Mouse (Mus musculus) neural tube, embryonic 13.5 days (tissue): ENCODE measurements around the gene Rpl34. TPM values are rescaled to one million over a fixed set of nuclear protein-coding genes. Genes with fewer than 3 reads are reported as not detected.

ENCODE experiments used
- ATAC-seq: fragments of 200-750 bp; cut with Nextera tagmentation; 2 replicates; pipeline ENCODE4 v1.8.0; 2017; ENCODE audit warnings: low read depth, mild to moderate bottlenecking, moderate TSS enrichment, moderate library complexity
- H3K27ac ChIP-seq: fragments of 300-500 bp; sonication (generic); replicated peaks from 2 replicates; pipeline ENCODE4 v1.5.1; 2015; ENCODE audit warnings: moderate library complexity, mild to moderate bottlenecking, inconsistent platforms
- H3K27me3 ChIP-seq: fragments of 300-500 bp; sonication (generic); 2 replicates; pipeline ENCODE4 v1.6.1; 2015; ENCODE audit warnings: mild to moderate bottlenecking, inconsistent platforms
- H3K36me3 ChIP-seq: fragments of 300-500 bp; sonication (generic); 2 replicates; pipeline ENCODE4 v1.6.1; 2015; ENCODE audit warnings: mild to moderate bottlenecking, inconsistent platforms
- H3K4me1 ChIP-seq: fragments of 300-500 bp; sonication (generic); replicated peaks from 2 replicates; pipeline ENCODE4 v1.6.1; 2015; ENCODE audit warnings: inconsistent platforms
- H3K4me2 ChIP-seq: fragments of 300-500 bp; sonication (generic); 2 replicates; pipeline ENCODE4 v1.6.1; 2015; ENCODE audit warnings: inconsistent platforms, mild to moderate bottlenecking, moderate library complexity
- H3K4me3 ChIP-seq: fragments of 300-500 bp; sonication (generic); 2 replicates; pipeline ENCODE4 v1.5.1; 2015; ENCODE audit warnings: mild to moderate bottlenecking, inconsistent platforms
- H3K9ac ChIP-seq: fragments of 300-500 bp; sonication (generic); 2 replicates; pipeline ENCODE4 v1.6.1; 2015; ENCODE audit warnings: moderate library complexity, mild to moderate bottlenecking, inconsistent platforms
- H3K9me3 ChIP-seq: fragments of 300-500 bp; sonication (generic); 2 replicates; pipeline ENCODE4 v1.6.1; 2016; ENCODE audit warnings: inconsistent platforms
- WGBS: fragments of 180-500 bp; shearing (Covaris S2); methylation state at CpG from one replicate; pipeline ENCODE4 v1.1.7; 2015; 5-methylcytosine and 5-hydroxymethylcytosine counted together
- polyA plus RNA-seq: library from polyadenylated mRNA; unstranded; fragments of >200 nt; fragmentation: Nextera tagmentation; extraction: Ambion mirVana; gene quantifications from 2 replicates; pipeline ENCODE4 v1.2.1, GENCODE M21; 2015

Rpl34 gene
- polyA plus RNA-seq, 1 experiment from 2014 or later = 623 TPM

GRCm38 (mm10) chr3:130729472-130730188, 568 bp downstream of the Rpl34 start:
- ATAC-seq = peak; percentile 72
- Histone ChIP-seq H3K36me3 (peaks cover 41% of the 10 kb centered on the region), H3K4me3 (peak overlapping the region; percentile 90), H3K27ac (peak overlapping the region; percentile 92), H3K4me2 (peak overlapping the region; percentile 83), H3K27me3 (no peaks in the 10 kb centered on the region), H3K9ac (peak overlapping the region; percentile 97), H3K4me1 (peaks cover 24% of the 10 kb centered on the region), H3K9me3 (no peaks in the 10 kb centered on the region)
- under 1% methylated on average over 58 of the region's 58 CpGs for WGBS

DNA sequence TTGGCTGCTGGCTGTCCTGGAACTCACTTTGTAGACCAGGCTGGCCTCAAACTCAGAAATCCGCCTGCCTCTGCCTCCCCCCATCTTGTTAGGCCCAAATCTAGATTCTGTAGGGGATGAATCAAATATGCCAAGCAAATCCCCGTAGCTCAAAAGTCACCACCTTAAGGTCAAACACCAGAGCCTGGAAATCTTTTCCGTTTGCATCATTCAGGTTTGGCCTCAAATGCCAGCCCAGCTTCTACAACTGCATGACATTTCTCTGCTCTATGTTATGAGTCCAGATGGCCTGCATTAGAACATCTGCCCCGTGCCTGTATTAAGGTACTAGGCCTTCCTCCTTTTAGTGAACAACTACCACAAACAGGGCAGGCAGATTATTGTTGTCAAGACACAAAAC, 2.5 kb downstream of the Rpl34 start:
- Histone ChIP-seq H3K4me1 (peaks cover 24% of the 10 kb centered on the region), H3K27me3 (no peaks in the 10 kb centered on the region), H3K36me3 (peaks cover 48% of the 10 kb centered on the region), H3K9ac (no peak overlapping the region), H3K9me3 (no peaks in the 10 kb centered on the region), H3K4me3 (no peak overlapping the region), H3K27ac (no peak overlapping the region), H3K4me2 (no peak overlapping the region)
- 93% methylated on average over 4 of the region's 4 CpGs for WGBS
- no peak for ATAC-seq

DNA sequence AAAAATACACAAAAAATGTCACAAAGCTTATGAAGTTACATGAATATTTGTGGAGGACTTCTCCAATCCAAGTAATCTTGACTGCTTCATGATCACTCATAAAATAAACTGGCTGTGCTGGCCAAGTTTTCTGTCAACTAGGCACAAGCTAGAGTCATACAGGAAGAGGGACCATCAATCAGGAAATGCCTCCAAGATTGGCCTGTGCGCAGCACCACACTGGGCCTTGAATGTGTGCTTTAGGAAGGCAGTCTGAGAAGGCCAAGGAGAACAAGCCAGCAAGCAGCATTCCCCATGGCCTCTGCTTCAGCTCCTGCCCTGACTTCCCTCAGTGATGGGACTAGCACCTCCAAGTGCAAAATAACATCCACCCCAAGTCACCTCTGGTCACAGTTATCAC, 3.2 kb downstream of the Rpl34 start:
- 89% methylated on average over 1 of the region's 1 CpGs for WGBS
- no peaks in the 10 kb centered on the region for H3K27me3 ChIP-seq
- H3K36me3 ChIP-seq = peaks cover 48% of the 10 kb centered on the region
- H3K4me3 ChIP-seq = no peak overlapping the region
- no peaks in the 10 kb centered on the region for H3K9me3 ChIP-seq
- H3K4me2 ChIP-seq = no peak overlapping the region
- no peak for ATAC-seq
- H3K27ac ChIP-seq = no peak overlapping the region
- peaks cover 24% of the 10 kb centered on the region for H3K4me1 ChIP-seq
- no peak overlapping the region for H3K9ac ChIP-seq

DNA sequence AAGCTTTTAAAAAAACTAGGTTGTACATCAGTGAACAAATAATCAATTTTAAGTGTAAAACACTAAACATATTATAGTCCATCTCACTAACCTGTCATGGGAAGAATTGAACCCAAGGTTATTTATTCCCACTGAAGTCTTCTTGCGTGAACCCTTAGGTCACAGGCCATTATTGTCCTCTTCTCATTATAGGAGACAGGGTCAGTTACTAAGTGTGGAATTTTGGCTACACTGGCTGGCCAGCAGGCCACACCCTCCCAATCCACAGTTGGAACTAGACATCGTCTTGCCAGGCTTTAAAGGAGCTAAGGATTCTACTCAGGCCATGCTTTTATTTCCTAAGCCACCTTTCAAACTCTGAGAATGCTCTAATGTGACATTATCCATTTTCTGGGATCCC, 4.5 kb downstream of the Rpl34 start:
- Histone ChIP-seq H3K27ac (no peak overlapping the region), H3K4me2 (no peak overlapping the region), H3K4me1 (peaks cover 21% of the 10 kb centered on the region), H3K27me3 (no peaks in the 10 kb centered on the region), H3K9ac (no peak overlapping the region), H3K36me3 (peaks cover 48% of the 10 kb centered on the region), H3K9me3 (no peaks in the 10 kb centered on the region), H3K4me3 (no peak overlapping the region)
- WGBS = 64% methylated on average over 2 of the region's 2 CpGs
- ATAC-seq = no peak

- Histone ChIP-seq H3K27ac (0 out of 2 replicates have a peak overlapping the region, but pooled peaks have one; percentile 49), H3K4me3 (no peak overlapping the region), H3K36me3 (peaks cover 37% of the 10 kb centered on the region), H3K4me2 (no peak overlapping the region), H3K9me3 (no peaks in the 10 kb centered on the region), H3K9ac (no peak overlapping the region), H3K27me3 (no peaks in the 10 kb centered on the region), H3K4me1 (peaks cover 2% of the 10 kb centered on the region; the same call in 1 of the 2 replicates)
- no peak for ATAC-seq
- WGBS = 71% methylated on average over 11 of the region's 11 CpGs
Observed at GRCm38 (mm10) chr3:130722733-130723478, 7.3 kb downstream of the Rpl34 start.

DNA sequence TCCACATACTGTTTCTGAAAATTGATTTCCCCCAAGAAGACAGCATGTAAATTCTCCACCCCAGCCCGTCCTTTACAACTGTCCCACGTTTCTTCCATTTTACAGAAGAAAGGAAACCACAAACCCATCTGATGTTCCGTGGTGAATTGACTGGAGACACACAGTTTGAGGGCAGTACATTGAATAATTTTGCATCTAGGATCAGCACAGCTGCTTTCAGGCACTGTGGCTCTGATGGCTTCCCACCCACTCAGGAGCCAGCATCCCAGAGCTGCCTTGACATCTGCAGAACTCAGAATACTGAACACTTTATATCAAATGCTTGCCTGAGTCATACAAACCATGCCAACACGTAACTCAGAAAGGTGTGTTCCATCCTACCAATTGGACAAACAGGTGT, 10.0 kb downstream of the Rpl34 start:
- no peak for ATAC-seq
- Histone ChIP-seq H3K27ac (no peak overlapping the region), H3K9ac (no peak overlapping the region), H3K4me1 (no peaks in the 10 kb centered on the region), H3K4me3 (no peak overlapping the region), H3K27me3 (no peaks in the 10 kb centered on the region), H3K36me3 (peaks cover 10% of the 10 kb centered on the region; the same call in 1 of the 2 replicates), H3K4me2 (no peak overlapping the region), H3K9me3 (no peaks in the 10 kb centered on the region)
- 84% methylated on average over 4 of the region's 4 CpGs for WGBS

DNA sequence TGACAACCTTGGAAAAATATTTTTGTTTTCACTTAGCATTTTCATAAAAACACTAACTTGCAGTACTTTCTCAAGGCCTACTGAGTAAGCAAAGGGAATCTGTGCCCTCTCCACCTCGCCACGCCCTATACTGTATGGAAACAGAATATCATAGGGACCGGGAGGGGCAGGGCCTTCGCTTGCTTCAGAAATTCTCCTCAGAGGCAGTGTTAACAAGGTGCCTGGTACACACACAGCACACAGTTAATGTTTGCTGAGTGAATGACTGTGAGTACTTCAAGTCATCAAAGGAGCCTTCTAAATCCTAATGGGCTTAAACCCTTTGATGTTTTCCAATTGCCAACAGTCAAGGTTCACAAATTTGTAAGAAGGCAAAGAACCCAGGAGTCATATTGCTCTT, 11.3 kb downstream of the Rpl34 start:
- H3K9ac ChIP-seq = no peak overlapping the region
- no peak for ATAC-seq
- no peaks in the 10 kb centered on the region for H3K27me3 ChIP-seq
- WGBS = 89% methylated on average over 4 of the region's 4 CpGs
- H3K4me1 ChIP-seq = no peaks in the 10 kb centered on the region
- no peak overlapping the region for H3K4me2 ChIP-seq
- H3K9me3 ChIP-seq = no peaks in the 10 kb centered on the region
- no peaks in the 10 kb centered on the region for H3K36me3 ChIP-seq
- H3K4me3 ChIP-seq = no peak overlapping the region
- H3K27ac ChIP-seq = no peak overlapping the region

GRCm38 (mm10) chr3:130716555-130716954, 13.6 kb downstream of the Rpl34 start:
- Histone ChIP-seq H3K27me3 (no peaks in the 10 kb centered on the region), H3K4me2 (no peak overlapping the region), H3K36me3 (no peaks in the 10 kb centered on the region), H3K27ac (no peak overlapping the region), H3K4me3 (no peak overlapping the region), H3K9ac (no peak overlapping the region), H3K9me3 (no peaks in the 10 kb centered on the region), H3K4me1 (no peaks in the 10 kb centered on the region)
- ATAC-seq = no peak
- WGBS = 87% methylated on average over 7 of the region's 7 CpGs

GRCm38 (mm10) chr3:130714775-130715568, 15.2 kb downstream of the Rpl34 start:
- no peak overlapping the region for H3K27ac ChIP-seq
- peaks cover 2% of the 10 kb centered on the region; the same call in 1 of the 2 replicates for H3K4me1 ChIP-seq
- ATAC-seq = no peak
- peak overlapping the region; percentile 51 for H3K4me2 ChIP-seq
- no peaks in the 10 kb centered on the region for H3K36me3 ChIP-seq
- no peaks in the 10 kb centered on the region for H3K27me3 ChIP-seq
- 22% methylated on average over 22 of the region's 22 CpGs for WGBS
- H3K9ac ChIP-seq = peak overlapping the region; percentile 49
- H3K4me3 ChIP-seq = peak overlapping the region; percentile 30
- no peaks in the 10 kb centered on the region for H3K9me3 ChIP-seq

- WGBS = 70% methylated on average over 6 of the region's 6 CpGs
- Histone ChIP-seq H3K36me3 (no peaks in the 10 kb centered on the region), H3K9me3 (no peaks in the 10 kb centered on the region), H3K4me2 (no peak overlapping the region), H3K9ac (no peak overlapping the region), H3K4me1 (peaks cover 14% of the 10 kb centered on the region), H3K27me3 (no peaks in the 10 kb centered on the region), H3K4me3 (no peak overlapping the region), H3K27ac (no peak overlapping the region)
- no peak for ATAC-seq
Observed at GRCm38 (mm10) chr3:130712891-130713290, 17.3 kb downstream of the Rpl34 start.

DNA sequence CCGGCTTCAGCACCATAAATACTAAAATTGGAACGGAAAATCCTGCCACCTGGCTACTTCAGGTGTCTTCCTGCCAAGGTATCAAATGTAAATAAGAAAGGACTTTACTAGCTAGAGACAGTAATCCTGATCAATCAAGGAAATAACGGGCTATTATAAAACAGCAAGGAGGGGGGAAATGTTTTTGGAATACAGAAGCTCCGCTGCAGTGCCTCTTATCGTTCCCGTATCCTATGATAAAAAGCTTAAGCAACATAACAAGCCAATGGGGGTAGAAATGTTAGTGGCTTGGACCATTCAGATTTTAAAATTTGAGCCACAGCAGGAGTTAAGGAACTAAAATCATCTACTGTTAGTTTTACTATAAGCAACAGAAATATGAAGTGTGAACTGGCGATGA, 20.1 kb downstream of the Rpl34 start:
- Histone ChIP-seq H3K27me3 (no peaks in the 10 kb centered on the region), H3K4me2 (peak overlapping the region; percentile 90), H3K36me3 (no peaks in the 10 kb centered on the region), H3K4me1 (peaks cover 27% of the 10 kb centered on the region), H3K9ac (no peak overlapping the region), H3K27ac (no peak overlapping the region), H3K9me3 (no peaks in the 10 kb centered on the region), H3K4me3 (peak overlapping the region; percentile 24; the same call in 1 of the 2 replicates)
- no peak for ATAC-seq
- WGBS = 63% methylated on average over 7 of the region's 7 CpGs
